Mouse (Mus musculus) embryonic facial prominence, embryonic 13.5 days (tissue): ENCODE results near the gene Dhh. TPM values are rescaled to one million over a fixed set of nuclear protein-coding genes. Genes with fewer than 3 reads are reported as not detected.

Experiments used
- polyA plus RNA-seq: library from polyadenylated mRNA; unstranded; fragments of >200 nt; fragmentation: Nextera tagmentation; extraction: Ambion mirVana; gene quantifications from 2 replicates; pipeline ENCODE4 v1.2.1, GENCODE M21; 2015

Dhh gene
- polyA plus RNA-seq, 1 experiment from 2014 or later: 0.52 TPM

Other genes starting within 250 kb of the Dhh start
- 34.5 and 35.4 TPM in 2 replicates for gene Ddx23, start 235.6 kb downstream of the Dhh start, polyA plus RNA-seq
- 0.50 and 0.59 TPM in 2 replicates for gene Rnd1, start 221.1 kb downstream of the Dhh start, polyA plus RNA-seq
- gene Ccdc65, start 190.3 kb downstream of the Dhh start, polyA plus RNA-seq: 0.94 and 1.3 TPM in 2 replicates
- 40.9 and 48.3 TPM in 2 replicates for gene Fkbp11, start 170.3 kb downstream of the Dhh start, polyA plus RNA-seq
- 44.1 and 44.6 TPM in 2 replicates for gene Arf3, start 135.3 kb downstream of the Dhh start, polyA plus RNA-seq
- gene Wnt10b, start 120.4 kb downstream of the Dhh start, polyA plus RNA-seq: 4.9 and 5.3 TPM in 2 replicates
- not detected in 2 replicates for gene Wnt1, start 108.7 kb downstream of the Dhh start, polyA plus RNA-seq
- 0.07 TPM in 1 of 2 replicates, not detected in the other for gene Ddn, start 89.0 kb downstream of the Dhh start, polyA plus RNA-seq
- gene Prkag1, start 67.0 kb downstream of the Dhh start, polyA plus RNA-seq: 90.4 and 92.5 TPM in 2 replicates
- gene Kmt2d, start 27.3 kb downstream of the Dhh start, polyA plus RNA-seq: 14.4 and 15.2 TPM in 2 replicates
- gene Rhebl1, start 4.0 kb downstream of the Dhh start, polyA plus RNA-seq: 22.9 and 23.4 TPM in 2 replicates
- gene Lmbr1l, start 19.7 kb upstream of the Dhh start, polyA plus RNA-seq: 26.8 and 27.8 TPM in 2 replicates
- 1,422 and 1,651 TPM in 2 replicates for gene Tuba1b, start 36.0 kb upstream of the Dhh start, polyA plus RNA-seq
- not detected in 2 replicates for gene Gm49450, start 55.0 kb upstream of the Dhh start, polyA plus RNA-seq
- 1,291 and 1,480 TPM in 2 replicates for gene Tuba1a, start 55.2 kb upstream of the Dhh start, polyA plus RNA-seq
- gene Tuba1c, start 131.4 kb upstream of the Dhh start, polyA plus RNA-seq: 109 and 124 TPM in 2 replicates
- 1.8 and 7.1 TPM in 2 replicates for gene Prph, start 156.6 kb upstream of the Dhh start, polyA plus RNA-seq
- gene Troap, start 176.0 kb upstream of the Dhh start, polyA plus RNA-seq: 30.9 and 41.1 TPM in 2 replicates
- gene C1ql4, start 189.3 kb upstream of the Dhh start, polyA plus RNA-seq: 0.22 TPM in 1 of 2 replicates, not detected in the other
- 0.44 and 0.52 TPM in 2 replicates for gene Dnajc22, start 194.6 kb upstream of the Dhh start, polyA plus RNA-seq
- gene Spats2, start 227.4 kb upstream of the Dhh start, polyA plus RNA-seq: 44.1 and 51.0 TPM in 2 replicates